Mouse (Mus musculus) ES-Bruce4 (cell line): ENCODE data around the gene Pgrmc2.

Experiments
- CTCF ChIP-seq: IDR thresholded peaks from one replicate; pipeline ENCODE4 v1.8.1; 2011; ENCODE audit warnings: low read depth, low read length
- EP300 ChIP-seq: IDR thresholded peaks from 2 replicates; pipeline ENCODE4 v1.6.1; 2011; ENCODE audit warnings: low read depth, low read length; ENCODE audit not compliant: insufficient read depth
- POLR2A ChIP-seq: IDR thresholded peaks from one replicate; pipeline ENCODE4 v1.8.1; 2011; ENCODE audit warnings: low read length; ENCODE audit not compliant: insufficient read depth

DNA sequence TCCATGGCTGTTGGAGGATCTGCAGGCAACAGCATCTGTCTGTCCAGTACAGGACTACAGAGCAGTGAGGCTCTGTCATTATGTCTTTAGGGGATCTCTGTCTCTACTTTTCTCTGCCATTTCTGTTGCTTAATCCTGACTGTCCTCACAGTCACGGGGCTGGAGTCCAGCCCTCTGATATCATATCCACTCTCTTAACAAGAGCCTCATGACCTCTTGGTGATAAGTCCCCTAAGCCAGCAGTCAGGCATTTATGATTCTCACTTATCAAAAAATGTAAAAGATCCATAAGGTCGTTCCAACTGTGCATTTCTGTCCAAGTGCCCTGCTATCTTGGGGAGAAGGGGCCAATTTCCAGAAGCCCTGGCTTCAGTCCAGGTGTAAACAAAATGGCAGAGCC is 17.3 kb upstream of the Pgrmc2 start:
- no peak for TF ChIP-seq CTCF
- TF ChIP-seq POLR2A = no peak
- TF ChIP-seq EP300 = no peak
